Mouse (Mus musculus): Measurements from ENCODE around the gene Sarnp.

- TF ChIP-seq CTCF (IDR thresholded peaks at IDR 0.05; ENCODE audit: control insufficient read depth, insufficient read depth, low read length) (no peak), POLR2A (IDR thresholded peaks at IDR 0.05; ENCODE audit: borderline replicate concordance, control insufficient read depth, low read depth, low read length) (no peak)
Observed at GRCm38 (mm10) chr10:128904812-128905211, 87.7 kb downstream of the Sarnp start.

All from bone marrow, adult 2 months (tissue).